Mouse (Mus musculus) embryonic fibroblast, embryonic 13.5 days (primary cell): Measurements from ENCODE around the gene Fkbp5. TPM values are rescaled to one million over a fixed set of nuclear protein-coding genes. Genes with fewer than 3 reads are reported as not detected.
"Not testable (repeated sequence)": the region's sequence is repeated elsewhere in the genome, so short reads cannot be mapped to it uniquely, and the experiment has no call there.

ENCODE experiments used
- H3K27ac ChIP-seq: 2 replicates; pipeline ENCODE4 v1.5.1; 2012; ENCODE audit warnings: low read length, control low read depth, inconsistent platforms; ENCODE audit not compliant: insufficient read depth
- H3K4me1 ChIP-seq: 2 replicates; pipeline ENCODE4 v1.6.1; 2011; ENCODE audit warnings: low read length; ENCODE audit not compliant: control insufficient read depth, insufficient read depth
- H3K4me3 ChIP-seq: 2 replicates; pipeline ENCODE4 v1.5.1; 2011; ENCODE audit warnings: mild to moderate bottlenecking, control low read depth, low read length; ENCODE audit not compliant: insufficient read depth
- CTCF ChIP-seq: IDR thresholded peaks from 2 replicates; pipeline ENCODE4 v1.5.1; 2011; ENCODE audit warnings: mild to moderate bottlenecking, control low read depth, low read length, moderate library complexity, borderline replicate concordance; ENCODE audit not compliant: insufficient read depth
- POLR2A ChIP-seq: IDR thresholded peaks from 2 replicates; pipeline ENCODE4 v1.6.1; 2011; ENCODE audit warnings: low read depth, mild to moderate bottlenecking, control low read depth, low read length, moderate library complexity
- polyA plus RNA-seq: library from polyadenylated mRNA; stranded (reverse); fragments of >200 nt; gene quantifications from 2 replicates; pipeline ENCODE4 v1.2.4, GENCODE M21; 2011; ENCODE audit warnings: low read depth; ENCODE audit not compliant: missing spikeins, insufficient read length

Gene Fkbp5
- 30.7 and 31.3 TPM in 2 replicates for polyA plus RNA-seq

DNA sequence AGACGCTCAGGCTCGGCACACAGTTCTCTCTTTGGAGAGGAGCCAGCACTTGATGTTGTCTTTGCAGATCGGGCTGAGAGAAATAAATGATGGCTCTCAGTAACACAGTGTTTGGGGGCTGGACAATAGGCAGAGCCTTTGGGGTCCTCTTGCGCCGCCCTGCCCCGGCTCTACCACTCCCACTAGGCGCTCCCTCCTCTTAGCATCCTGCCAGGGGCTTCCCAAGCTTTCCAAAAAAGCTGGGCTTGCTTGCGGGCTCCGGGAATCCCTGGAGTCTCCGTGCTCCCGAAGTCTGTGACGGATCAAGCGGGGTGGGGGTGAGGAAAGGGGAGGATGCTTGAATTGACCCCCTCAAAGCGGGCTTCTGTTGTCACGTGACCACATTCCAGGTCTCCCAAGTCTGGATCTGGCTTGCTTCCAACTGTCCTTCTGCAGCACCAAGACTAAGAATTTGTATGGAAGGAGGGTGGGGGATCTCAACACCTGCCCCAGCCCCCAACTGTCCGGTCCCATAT lies at the start of gene Fkbp5:
Gene Fkbp5 (minus strand): TSS at position 87 of the 515 bp plus-strand sequence.
- TF ChIP-seq CTCF (no peak), POLR2A (no peak)
- Histone ChIP-seq H3K27ac (no peak within 1 kb of the TSS), H3K4me1 (peaks cover 11% of the 10 kb centered on the region), H3K4me3 (peak within 1 kb of the TSS; percentile 20)

DNA sequence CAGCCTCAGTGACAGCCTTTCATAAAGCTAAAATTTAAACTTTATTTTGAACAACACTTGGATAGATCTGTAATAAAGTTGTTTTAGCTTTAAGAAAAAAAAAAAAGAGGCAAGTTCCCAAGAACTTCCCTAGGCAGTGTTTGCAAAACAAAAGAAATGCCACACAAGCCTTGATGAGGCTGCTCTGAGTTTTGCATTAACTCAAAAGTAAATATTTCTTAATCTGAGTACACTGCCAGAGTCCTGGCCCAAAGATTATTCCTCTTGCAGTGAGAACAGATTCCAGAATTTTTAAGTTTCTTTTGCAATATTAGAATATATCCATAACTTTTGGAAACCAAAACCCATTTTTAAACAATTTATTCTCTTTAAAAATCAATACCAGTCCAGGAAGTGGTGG lies 47.9 kb upstream of the Fkbp5 start:
- Histone ChIP-seq H3K27ac (no peak overlapping the region), H3K4me3 (no peak overlapping the region), H3K4me1 (no peaks in the 10 kb centered on the region)
- TF ChIP-seq CTCF, result no peak

- TF ChIP-seq POLR2A (no peak), CTCF (no peak)
- H3K4me1 ChIP-seq, result no peaks in the 10 kb centered on the region
- H3K4me3 ChIP-seq, result no peak overlapping the region
- no peak overlapping the region for H3K27ac ChIP-seq
Measured at GRCm38 (mm10) chr17:28561613-28562012, 44.3 kb upstream of the Fkbp5 start.

GRCm38 (mm10) chr17:28560598-28560997 lies 43.3 kb upstream of the Fkbp5 start, which contains the start of gene Clps:
Gene Clps (minus strand): TSS chr17:28560766.
- TF ChIP-seq POLR2A, result no peak
- TF ChIP-seq CTCF, result no peak
- H3K4me3 ChIP-seq, result no peak within 1 kb of the TSS
- no peaks in the 10 kb centered on the region for H3K4me1 ChIP-seq
- no peak within 1 kb of the TSS for H3K27ac ChIP-seq

DNA sequence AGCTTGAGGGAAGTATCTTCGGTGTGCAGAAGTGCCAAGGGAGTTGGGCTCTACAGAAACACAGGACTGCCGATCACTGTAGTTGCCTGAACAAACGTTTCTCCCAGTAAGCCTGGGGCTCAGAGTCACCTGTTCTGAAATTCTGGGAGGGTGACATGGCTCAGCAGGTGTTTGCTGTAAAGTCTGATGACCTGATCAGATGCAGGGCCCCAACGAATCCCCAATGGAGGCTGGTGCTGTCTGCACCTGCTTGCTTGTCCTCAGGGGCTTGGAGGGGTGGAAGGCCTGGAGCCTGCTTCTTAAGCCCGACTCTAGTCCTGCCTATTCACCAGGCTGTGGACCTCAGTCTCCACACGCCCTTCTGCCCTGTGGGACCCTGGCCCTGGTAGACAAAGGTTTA lies 40.4 kb upstream of the Fkbp5 start:
- H3K27ac ChIP-seq, result no peak overlapping the region
- H3K4me1 ChIP-seq, result no peaks in the 10 kb centered on the region
- no peak overlapping the region for H3K4me3 ChIP-seq
- TF ChIP-seq CTCF, result no peak
- no peak for TF ChIP-seq POLR2A

DNA sequence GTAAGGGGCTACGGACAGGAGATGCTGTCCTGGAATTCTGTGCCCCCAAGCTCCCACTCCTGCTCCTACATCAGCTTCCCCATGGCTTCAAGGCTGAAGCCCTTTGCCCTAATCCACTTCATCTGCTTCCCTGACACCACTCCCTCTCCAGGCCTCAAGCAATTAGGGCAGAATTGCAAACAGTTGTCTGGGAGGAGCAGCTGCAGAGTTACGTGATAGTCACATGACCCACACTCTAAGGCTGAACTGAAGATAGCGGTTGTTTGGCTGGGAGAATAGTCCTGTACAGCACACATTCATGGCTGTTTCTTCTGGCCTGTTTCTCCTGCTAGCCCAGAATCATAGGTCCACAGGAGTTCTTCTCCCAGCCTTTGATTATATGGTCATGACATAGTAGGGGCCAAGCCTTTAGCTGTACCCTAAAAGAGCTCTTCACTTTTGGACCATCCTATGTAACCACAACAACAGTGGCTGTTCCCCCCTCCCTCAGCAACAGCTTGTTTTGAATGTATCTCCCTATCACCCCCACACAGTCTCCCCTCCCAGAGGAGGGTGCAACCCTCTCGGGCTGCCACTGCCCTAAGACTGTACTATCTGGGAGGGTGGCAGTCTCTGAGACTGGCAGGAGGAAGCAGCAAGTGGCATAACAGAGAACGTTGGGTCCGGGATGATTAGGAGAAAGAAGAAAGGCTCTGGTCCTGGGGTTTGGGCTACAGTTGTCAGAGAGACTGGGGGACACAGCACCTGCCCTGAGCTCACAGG lies 39.5 kb upstream of the Fkbp5 start:
- Histone ChIP-seq H3K4me3 (no peak overlapping the region), H3K27ac (no peak overlapping the region), H3K4me1 (no peaks in the 10 kb centered on the region)
- no peak for TF ChIP-seq CTCF
- TF ChIP-seq POLR2A, result no peak

- H3K4me1 ChIP-seq, H3K27ac ChIP-seq, H3K4me3 ChIP-seq: not testable (repeated sequence)
Measured at GRCm38 (mm10) chr17:28554021-28554420, 36.7 kb upstream of the Fkbp5 start.

- TF ChIP-seq POLR2A, result no peak
- peak; percentile 81; the same call in 1 of the 2 replicates for TF ChIP-seq CTCF
- H3K4me3 ChIP-seq, result no peak overlapping the region
- H3K27ac ChIP-seq, result no peak overlapping the region
- no peaks in the 10 kb centered on the region for H3K4me1 ChIP-seq
Measured at GRCm38 (mm10) chr17:28553040-28553793, 35.9 kb upstream of the Fkbp5 start.

DNA sequence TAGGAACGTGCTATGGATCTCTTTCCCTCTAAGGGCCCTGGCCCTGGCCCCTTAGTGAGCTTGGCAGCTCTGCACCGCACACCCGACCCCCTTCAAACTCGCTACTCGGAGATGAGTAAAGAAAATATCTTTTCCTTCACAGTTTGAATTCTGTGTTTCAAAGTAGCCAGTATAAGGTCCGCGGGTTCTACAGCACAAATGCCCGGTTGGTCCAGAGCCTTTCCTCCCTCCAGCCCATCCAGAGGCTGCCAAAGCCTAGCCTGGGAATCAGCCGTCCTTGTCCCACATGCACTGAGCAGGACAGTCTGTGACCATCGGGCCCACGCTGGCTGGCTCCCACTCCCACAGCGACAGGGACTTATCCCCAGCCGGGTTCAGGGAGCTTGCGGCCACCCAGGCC lies 31.8 kb upstream of the Fkbp5 start, which contains the start of gene Clpsl2:
Gene Clpsl2 (plus strand): TSS at position 301 of the 400 bp plus-strand sequence.
- H3K4me1 ChIP-seq, result no peaks in the 10 kb centered on the region
- no peak within 1 kb of the TSS for H3K27ac ChIP-seq
- no peak within 1 kb of the TSS for H3K4me3 ChIP-seq
- TF ChIP-seq POLR2A (no peak), CTCF (no peak)

DNA sequence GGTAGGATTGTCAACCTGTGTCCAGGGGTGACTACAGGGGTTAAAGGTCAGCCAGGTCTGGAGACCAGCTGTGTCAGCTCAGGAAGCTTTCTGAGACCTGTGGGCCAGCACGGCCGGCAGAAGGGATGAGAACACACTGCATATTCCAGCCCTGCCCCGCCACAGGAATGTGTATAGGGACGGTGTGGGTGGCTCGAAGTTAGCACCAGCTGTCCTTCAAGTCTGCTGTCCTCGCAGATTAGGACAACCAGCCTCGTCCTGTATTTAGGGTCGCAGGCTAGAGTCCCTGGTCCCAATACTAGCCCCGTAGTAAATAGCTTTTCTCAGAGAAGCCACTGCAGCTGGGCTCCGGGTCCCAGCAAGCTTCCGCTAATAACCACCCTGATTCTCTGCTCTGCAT lies 31.2 kb upstream of the Fkbp5 start:
- TF ChIP-seq CTCF (no peak), POLR2A (no peak)
- Histone ChIP-seq H3K27ac (no peak overlapping the region), H3K4me1 (no peaks in the 10 kb centered on the region), H3K4me3 (no peak overlapping the region)
